Mouse (Mus musculus): ENCODE data around the gene Aplf.

Aplf gene

GRCm38 (mm10) chr6:87623151-87623550 is 48.8 kb downstream of the Aplf start:
- DNase-seq (ENCODE audit: low spot score in 2 of 2): no peak

GRCm38 (mm10) chr6:87621281-87621680 is 50.7 kb downstream of the Aplf start:
- no peak for DNase-seq (ENCODE audit: low spot score in 2 of 2)

GRCm38 (mm10) chr6:87618021-87618420 is 54.0 kb downstream of the Aplf start:
- DNase-seq (ENCODE audit: low spot score in 2 of 2): no peak

- no peak for DNase-seq (ENCODE audit: low spot score in 2 of 2)
Measured at GRCm38 (mm10) chr6:87615696-87616083, 56.3 kb downstream of the Aplf start.

- DNase-seq (ENCODE audit: low spot score in 2 of 2): peak in 1 of 2 experiments; percentile 8
Measured at GRCm38 (mm10) chr6:87614794-87615695, 56.9 kb downstream of the Aplf start.

GRCm38 (mm10) chr6:87599825-87600224 is 72.2 kb downstream of the Aplf start:
- no peak for DNase-seq (ENCODE audit: low spot score in 2 of 2)

- DNase-seq (ENCODE audit: low spot score in 2 of 2): no peak
Measured at GRCm38 (mm10) chr6:87597116-87597833, 74.7 kb downstream of the Aplf start.

- DNase-seq (ENCODE audit: low spot score in 2 of 2): no peak
Measured at GRCm38 (mm10) chr6:87594188-87594587, 77.8 kb downstream of the Aplf start.

- DNase-seq (ENCODE audit: low spot score in 2 of 2): peak; percentile 24 to 29
Measured at GRCm38 (mm10) chr6:87590394-87591281, 81.4 kb downstream of the Aplf start, which contains the start of gene Prokr1. Prokr1 (minus strand) TSS chr6:87590743.

- no peak for DNase-seq (ENCODE audit: low spot score in 2 of 2)
Measured at GRCm38 (mm10) chr6:87589718-87590393, 82.1 kb downstream of the Aplf start.

- no peak for DNase-seq (ENCODE audit: low spot score in 2 of 2)
Measured at GRCm38 (mm10) chr6:87583991-87584390, 88.0 kb downstream of the Aplf start.

GRCm38 (mm10) chr6:87583183-87583611 is 88.8 kb downstream of the Aplf start:
- peak in 1 of 2 experiments; percentile 61 for DNase-seq (ENCODE audit: low spot score in 2 of 2)

- DNase-seq (ENCODE audit: low spot score in 2 of 2): no peak
Measured at GRCm38 (mm10) chr6:87582456-87582855, 89.5 kb downstream of the Aplf start.

- DNase-seq (ENCODE audit: low spot score in 2 of 2): no peak
Measured at GRCm38 (mm10) chr6:87581581-87581980, 90.4 kb downstream of the Aplf start.

GRCm38 (mm10) chr6:87581071-87581470 is 90.9 kb downstream of the Aplf start:
- no peak for DNase-seq (ENCODE audit: low spot score in 2 of 2)

Measured in spleen, postnatal 36 days (tissue).